Mouse (Mus musculus): ENCODE data around the gene 3110021N24Rik.
A peak's percentile ranks its signal among the peaks of the same experiment; 100 is the strongest.

The 3110021N24Rik gene

DNA sequence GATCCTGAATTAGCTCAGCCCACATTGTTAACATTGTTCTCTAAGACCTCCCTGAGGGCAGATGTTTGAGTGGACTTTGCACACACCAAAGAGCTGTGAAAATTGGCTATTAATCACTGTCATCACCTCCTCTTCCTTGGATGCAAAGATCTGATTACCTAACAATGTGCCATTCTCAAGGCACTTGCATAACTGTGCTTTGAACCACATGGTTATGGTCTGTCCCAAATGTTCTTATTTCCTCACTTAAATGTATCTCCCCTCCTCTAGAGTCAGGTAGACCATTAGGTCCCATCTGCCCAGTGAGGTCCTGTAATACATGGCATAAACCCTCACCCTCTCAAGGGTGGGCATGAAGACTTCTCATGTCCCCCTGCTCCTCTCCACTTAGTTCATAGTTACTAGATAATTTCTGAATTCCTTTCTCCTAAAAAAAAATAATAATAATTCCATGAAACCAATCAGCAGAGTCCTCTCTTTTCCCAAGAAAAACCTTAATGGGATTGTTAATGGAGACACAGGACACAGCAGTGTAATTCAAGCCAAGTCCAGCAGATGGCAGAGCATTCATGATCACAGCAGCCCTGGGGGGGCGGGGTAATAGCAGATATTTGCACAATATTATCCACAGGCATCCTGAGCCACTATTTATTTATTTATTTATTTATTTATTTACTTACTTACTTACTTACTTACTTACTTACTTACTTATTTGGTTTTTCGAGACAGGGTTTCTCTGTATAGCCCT lies 78.8 kb downstream of the 3110021N24Rik start:
- DNase-seq: peak; percentile 74

- no peak for DNase-seq
Measured at GRCm38 (mm10) chr4:108803535-108803934, 84.1 kb downstream of the 3110021N24Rik start.

DNA sequence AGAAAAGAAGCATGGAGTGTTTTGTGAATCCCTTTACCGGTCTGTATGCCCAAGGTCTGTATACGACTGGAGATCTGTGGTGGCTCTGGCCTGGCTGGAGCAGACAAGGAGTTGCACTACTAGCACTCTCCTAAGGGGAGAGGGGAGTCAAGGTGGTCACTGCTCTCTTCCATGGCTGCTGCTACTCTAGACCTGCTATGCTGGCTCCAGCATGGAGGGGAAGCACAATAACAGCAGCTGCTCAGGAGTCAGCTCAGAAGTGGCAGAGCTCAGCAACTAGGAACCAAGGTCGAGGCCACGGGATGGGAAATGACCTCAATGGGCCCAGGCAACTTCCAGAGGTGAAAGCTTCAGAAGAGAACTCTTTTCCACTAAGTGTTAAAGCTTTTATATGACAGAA lies 91.7 kb downstream of the 3110021N24Rik start:
- no peak for DNase-seq

GRCm38 (mm10) chr4:108811550-108811949 lies 92.1 kb downstream of the 3110021N24Rik start:
- DNase-seq: no peak

DNA sequence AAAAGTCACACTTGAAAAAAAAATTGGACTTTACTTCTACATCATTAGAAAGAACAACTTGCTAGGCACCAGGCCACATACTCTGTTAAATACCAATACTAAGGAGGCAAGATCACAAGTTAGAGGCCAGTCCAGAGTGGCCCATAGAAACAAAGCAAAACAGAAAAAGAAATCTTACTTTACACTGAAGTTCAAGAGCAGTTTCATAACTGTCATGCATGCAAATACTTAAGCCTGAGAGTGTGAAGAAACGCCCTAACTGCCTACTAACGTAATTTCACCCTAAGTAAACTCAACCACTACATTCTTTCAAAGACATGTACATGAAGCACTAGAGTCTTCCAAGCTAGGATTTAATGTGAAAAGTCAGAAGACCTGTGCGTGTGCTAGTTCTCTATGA lies 106.2 kb downstream of the 3110021N24Rik start:
- DNase-seq: no peak

DNA sequence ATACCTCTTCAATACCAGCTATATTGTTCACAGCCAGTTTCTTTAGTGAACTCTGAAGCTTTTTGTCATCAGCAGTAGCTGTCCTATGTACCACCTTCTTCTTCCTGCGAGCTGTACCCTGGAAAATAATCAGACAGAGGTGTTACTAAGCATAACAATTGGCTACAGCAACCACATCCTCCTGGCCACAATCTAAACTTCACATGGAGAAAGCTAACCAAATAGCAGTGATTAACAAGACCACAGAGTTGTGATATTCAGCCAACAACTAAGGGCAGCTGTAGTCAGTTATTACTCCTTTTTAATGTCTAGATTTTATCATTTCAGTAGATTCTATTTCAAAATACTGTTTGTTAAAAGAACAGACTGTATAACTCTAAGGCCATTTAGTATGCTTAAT lies 106.6 kb downstream of the 3110021N24Rik start:
- DNase-seq: no peak

GRCm38 (mm10) chr4:108826643-108827042 lies 107.2 kb downstream of the 3110021N24Rik start:
- DNase-seq: no peak

- DNase-seq: no peak
Measured at GRCm38 (mm10) chr4:108830698-108831097, 111.2 kb downstream of the 3110021N24Rik start.
